Mouse (Mus musculus): ENCODE data around the gene Afdn.
"Not testable (repeated sequence)": the region's sequence is repeated elsewhere in the genome, so short reads cannot be mapped to it uniquely, and the experiment has no call there.

The Afdn gene

DNA sequence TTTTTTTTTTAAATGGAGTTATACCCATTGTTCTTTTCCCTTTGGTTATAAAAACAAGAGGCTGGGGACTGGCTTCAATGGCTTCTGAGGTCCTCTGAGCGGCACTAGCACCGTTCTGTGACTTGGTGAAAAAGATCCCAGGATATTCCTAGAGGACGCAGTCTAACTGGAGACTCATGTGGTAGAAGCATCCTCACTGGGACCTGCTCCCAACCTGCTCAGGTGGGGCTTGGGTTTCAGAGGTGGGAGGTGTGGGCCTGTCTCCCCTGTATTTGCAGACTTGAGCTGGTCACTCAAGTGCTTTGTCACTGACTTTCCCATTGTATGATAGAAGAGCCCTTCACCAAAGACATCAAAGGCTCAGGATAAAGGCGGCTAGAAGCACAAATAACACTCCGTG is 20.4 kb upstream of the Afdn start:
- no peak for DNase-seq

GRCm38 (mm10) chr17:13740796-13741195 is 19.5 kb upstream of the Afdn start:
- DNase-seq = no peak

DNA sequence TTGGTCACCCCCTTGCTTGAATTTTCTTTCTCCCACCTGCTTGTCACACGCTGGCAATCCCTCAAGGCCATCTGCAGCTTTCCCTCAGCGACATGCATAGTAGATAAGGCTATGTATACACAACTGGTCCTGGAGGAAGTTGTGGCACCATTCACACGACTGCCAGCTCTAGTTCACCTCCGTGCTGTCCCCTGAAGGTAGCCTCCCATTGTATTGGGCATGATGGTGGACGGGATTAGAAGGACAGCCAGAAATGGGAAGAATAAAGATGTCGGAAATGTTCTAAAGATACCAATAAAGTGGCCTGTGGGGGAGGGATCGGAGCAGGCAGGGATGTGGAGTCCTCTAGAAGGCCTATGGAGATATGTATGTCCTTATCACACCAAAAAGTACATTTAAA is 18.7 kb upstream of the Afdn start:
- no peak for DNase-seq

GRCm38 (mm10) chr17:13742334-13742733 is 18.0 kb upstream of the Afdn start:
- no peak for DNase-seq

DNA sequence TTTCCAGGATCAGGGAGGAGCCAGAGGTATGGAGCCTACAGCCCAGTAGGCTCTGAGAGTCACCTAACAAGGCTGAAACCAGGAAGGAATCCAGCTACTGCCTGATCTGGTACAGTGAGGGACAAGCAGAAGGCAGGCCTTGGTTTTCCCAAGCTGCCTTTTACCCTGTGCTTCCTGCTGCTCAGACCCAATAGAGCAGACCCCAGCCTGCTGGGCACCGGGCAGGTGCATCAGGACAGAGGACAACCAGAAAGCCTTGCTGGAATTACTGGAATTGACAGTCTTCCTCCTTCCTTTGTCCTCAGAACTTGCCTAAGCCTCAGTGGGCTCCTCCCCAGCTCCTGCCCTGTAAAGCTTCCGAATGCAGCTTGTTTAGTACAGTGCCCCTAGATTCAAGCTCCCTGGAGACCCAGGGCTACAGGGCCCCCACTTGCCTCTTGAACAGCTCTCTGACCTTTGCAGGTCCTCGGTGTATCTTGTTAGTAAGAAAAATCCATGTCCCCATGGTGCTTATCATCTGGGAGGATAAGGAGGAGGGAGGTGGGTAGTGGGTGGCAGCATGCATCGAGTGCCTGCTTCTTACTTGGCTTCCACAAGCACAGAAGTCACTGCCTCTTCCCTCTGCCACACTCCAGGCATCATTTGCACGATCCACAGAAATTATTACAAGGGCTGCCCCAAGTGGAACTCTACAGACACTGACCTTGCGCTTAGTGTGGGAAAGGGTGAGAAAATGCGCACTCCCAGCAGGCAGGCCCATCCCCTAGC is 17.2 kb upstream of the Afdn start:
- DNase-seq = no peak

DNA sequence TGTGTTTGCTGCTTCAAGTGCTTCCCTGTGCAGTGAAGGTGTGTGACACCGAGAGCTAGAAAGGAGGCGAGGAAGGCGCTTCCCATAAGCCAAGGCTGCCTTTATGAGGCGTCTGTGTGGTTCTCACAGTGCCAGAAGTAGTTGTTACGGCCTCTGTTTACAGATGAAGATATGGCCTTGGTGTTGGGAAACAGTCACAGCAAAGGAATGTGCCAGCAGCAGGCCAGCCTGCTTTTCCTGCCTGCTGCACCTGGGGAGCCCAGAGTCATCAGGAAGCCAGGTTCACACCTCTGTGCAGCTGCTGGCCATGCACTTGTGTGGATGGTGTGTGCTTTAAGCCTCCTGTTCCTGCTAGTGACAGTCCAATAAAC is 16.6 kb upstream of the Afdn start:
- DNase-seq = no peak

GRCm38 (mm10) chr17:13744219-13744618 is 16.1 kb upstream of the Afdn start:
- DNase-seq = no peak

- DNase-seq = no peak
These were observed 15.5 kb upstream of the Afdn start for GRCm38 (mm10) chr17:13744824-13745223.

DNA sequence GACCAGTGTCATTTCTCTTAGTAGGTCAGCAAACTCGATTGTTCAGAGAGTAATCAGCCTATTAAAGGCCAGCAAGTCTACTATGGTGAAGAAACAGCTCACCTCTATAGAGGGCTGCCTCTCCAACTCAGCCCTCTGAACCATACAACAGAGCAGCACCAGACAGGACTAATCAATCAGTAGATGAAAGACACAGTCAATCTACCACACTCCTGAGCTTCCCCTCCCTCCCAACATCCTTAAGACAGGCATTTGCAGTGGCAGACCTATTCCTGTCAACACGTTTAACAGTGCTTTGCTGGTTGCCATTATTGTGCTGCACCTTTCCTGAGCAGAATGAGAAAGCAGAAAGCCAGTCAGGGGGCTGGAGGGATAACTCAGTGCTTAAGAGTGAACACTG is 15.0 kb upstream of the Afdn start:
- DNase-seq = no peak

GRCm38 (mm10) chr17:13746330-13746729 is 14.0 kb upstream of the Afdn start:
- DNase-seq = no peak

DNA sequence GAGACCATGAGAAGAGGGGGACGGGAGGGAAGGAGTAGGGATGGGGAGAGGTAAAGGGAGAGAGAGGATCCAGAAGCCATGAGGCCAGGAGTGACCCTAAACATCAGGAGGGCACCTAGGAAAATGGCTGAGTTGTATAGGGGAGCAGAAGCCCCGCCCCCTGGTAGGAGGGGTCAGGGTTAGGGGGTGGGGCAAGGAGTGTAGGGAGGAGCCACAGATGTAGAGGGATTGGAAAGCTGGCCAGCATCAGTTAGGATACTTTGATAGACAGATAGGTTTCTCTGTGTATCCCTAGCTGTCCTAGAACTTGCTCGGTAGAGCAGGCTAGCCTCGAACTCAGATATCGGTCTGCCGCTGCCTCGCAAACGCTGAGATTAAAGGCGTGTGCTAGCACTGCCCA is 12.7 kb upstream of the Afdn start:
- DNase-seq = no peak

GRCm38 (mm10) chr17:13749027-13749426 is 11.3 kb upstream of the Afdn start:
- no peak for DNase-seq

GRCm38 (mm10) chr17:13753918-13754317 is 6.4 kb upstream of the Afdn start:
- no peak for DNase-seq

- no peak for DNase-seq
These were observed 5.4 kb upstream of the Afdn start for GRCm38 (mm10) chr17:13754940-13755339.

DNA sequence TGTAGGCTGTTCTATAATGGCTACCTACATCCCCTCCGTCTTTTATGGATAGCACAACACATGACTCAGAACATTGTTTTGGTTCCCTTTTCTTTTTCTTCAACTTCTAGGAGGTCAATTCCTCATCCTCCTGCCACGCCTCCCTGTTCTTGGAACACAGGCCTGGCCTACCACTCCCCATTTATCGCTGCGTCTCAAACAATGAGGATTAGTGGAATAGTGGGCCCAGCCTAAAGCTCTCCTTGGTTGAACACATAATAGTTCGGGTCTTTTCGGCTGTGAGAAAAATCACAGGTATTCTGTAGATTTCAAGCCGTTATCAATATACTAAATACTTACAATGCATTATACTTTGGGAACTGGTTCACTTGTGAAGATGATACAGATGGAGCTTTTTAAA is 1.8 kb upstream of the Afdn start:
- no peak for DNase-seq

- peak; percentile 63 for DNase-seq
These were observed 1.0 kb upstream of the Afdn start for GRCm38 (mm10) chr17:13759156-13759852.

DNA sequence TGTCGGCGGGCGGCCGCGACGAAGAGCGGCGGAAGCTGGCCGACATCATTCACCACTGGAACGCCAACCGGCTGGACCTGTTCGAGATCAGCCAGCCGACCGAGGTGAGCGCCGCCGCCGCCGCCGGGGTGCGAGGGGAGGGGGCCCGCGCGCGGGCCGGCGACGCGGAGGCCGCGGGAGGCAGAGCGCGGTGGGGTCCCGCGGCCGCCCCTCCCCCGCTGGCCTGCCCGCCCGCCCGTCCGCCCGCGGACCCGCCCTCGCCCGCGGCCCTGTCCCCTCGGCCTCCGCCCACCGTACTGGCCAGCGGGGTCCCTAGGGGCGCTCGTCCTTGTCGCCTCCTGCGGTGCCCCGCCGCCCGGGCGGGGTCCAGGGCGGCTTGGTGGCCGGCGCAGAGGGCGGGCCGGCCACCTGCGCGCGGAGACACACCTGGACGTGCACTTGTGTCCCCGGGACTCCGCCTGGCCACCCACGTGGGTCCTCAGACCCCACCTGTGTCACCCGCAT is 388 bp downstream of the Afdn start:
- DNase-seq = peak; percentile 65

GRCm38 (mm10) chr17:13761179-13761913 is 1.0 kb downstream of the Afdn start, which contains the start of gene Tcte2:
Tcte2 (minus strand) TSS chr17:13761825.
- peak; percentile 78 for DNase-seq

GRCm38 (mm10) chr17:13763819-13764218 is 3.5 kb downstream of the Afdn start:
- DNase-seq = no peak

- DNase-seq = not testable (repeated sequence)
These were observed 4.6 kb downstream of the Afdn start for GRCm38 (mm10) chr17:13764911-13765310.

GRCm38 (mm10) chr17:13768531-13768930 is 8.2 kb downstream of the Afdn start:
- DNase-seq = no peak

GRCm38 (mm10) chr17:13769256-13769655 is 8.9 kb downstream of the Afdn start:
- no peak for DNase-seq

DNA sequence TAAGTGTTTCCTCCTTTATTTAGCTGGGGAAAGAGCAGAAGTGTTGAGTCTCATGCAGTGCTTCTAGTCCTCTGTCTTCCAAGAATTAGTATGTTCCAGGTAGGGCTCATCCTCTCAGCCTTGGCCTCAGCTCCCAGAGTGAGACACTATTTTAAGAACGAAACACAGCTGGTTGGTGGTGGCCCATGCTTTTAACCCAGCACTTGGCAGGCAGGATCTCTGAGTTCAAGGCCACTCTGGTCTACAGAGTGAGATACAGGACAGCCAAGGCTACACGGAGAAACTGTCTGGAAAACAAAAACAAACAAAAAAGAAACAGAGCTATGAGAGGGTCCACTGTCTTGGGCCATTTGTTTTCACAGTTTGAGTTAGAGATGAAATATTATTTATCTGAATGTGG is 17.3 kb downstream of the Afdn start:
- DNase-seq = no peak

GRCm38 (mm10) chr17:13778865-13779264 is 18.5 kb downstream of the Afdn start:
- DNase-seq = no peak
